Mouse (Mus musculus) CH12.LX (cell line): ENCODE results near the gene Syna. TPM values are rescaled to one million over a fixed set of nuclear protein-coding genes. Genes with fewer than 3 reads are reported as not detected.

Source experiments
- DNase-seq: peaks from one replicate; pipeline ENCODE4 v3.0.0-alpha.2; 2013; ENCODE audit errors: extremely low read depth
- H3K27ac ChIP-seq: 2 replicates; pipeline ENCODE4 v1.5.1; 2012; ENCODE audit warnings: low read depth, mild to moderate bottlenecking, control low read depth, moderate library complexity; ENCODE audit not compliant: insufficient read depth
- H3K27me3 ChIP-seq: replicated peaks from 2 replicates; pipeline ENCODE3; 2012; ENCODE audit warnings: inconsistent platforms
- H3K36me3 ChIP-seq, 2 experiments: replicated peaks in 1 of 2; 2 replicates each; pipeline versions ENCODE3 to v1.6.1; 2012; ENCODE audit warnings: inconsistent platforms in 1 of 2, low read length in 1 of 2, mild to moderate bottlenecking in 1 of 2, mixed read lengths in 1 of 2, moderate library complexity in 1 of 2; ENCODE audit not compliant: control insufficient read depth in 1 of 2, insufficient read depth in 1 of 2
- H3K4me1 ChIP-seq, 2 experiments: 2 replicates each; pipeline ENCODE4 v1.6.1; 2012; ENCODE audit warnings: inconsistent platforms in 1 of 2, moderate library complexity in 1 of 2; ENCODE audit not compliant: insufficient read depth in 2 of 2, control insufficient read depth in 1 of 2
- H3K4me2 ChIP-seq: 2 replicates; pipeline ENCODE4 v1.6.1; 2012; ENCODE audit warnings: low read depth, mild to moderate bottlenecking, control low read depth; ENCODE audit not compliant: poor library complexity, insufficient read depth, severe bottlenecking
- H3K4me3 ChIP-seq, 3 experiments: fragments of 150-350 bp in 1 of 3; sonication (generic) in 1 of 3; replicated peaks in 1 of 3; 2 replicates each; pipeline versions ENCODE3 to v1.5.1; 2011 to 2012; ENCODE audit warnings: low read depth in 2 of 3, low read length in 2 of 3, mild to moderate bottlenecking in 2 of 3, moderate library complexity in 2 of 3, control low read depth in 1 of 3, improper control_type of control experiment in 1 of 3, inconsistent platforms in 1 of 3, mixed read lengths in 1 of 3; ENCODE audit not compliant: poor library complexity in 1 of 3
- H3K79me2 ChIP-seq: replicated peaks from 2 replicates; pipeline ENCODE4 v1.6.1; 2012; ENCODE audit warnings: mild to moderate bottlenecking, moderate library complexity; ENCODE audit not compliant: control insufficient read depth, poor library complexity, insufficient read depth, severe bottlenecking; ENCODE audit errors: extremely low read depth
- H3K9ac ChIP-seq: 2 replicates; pipeline ENCODE4 v1.6.1; 2012; ENCODE audit warnings: low read depth, mild to moderate bottlenecking, control low read depth, moderate library complexity; ENCODE audit not compliant: insufficient read depth
- H3K9me3 ChIP-seq: replicated peaks from 2 replicates; pipeline ENCODE3; 2012; ENCODE audit warnings: low read length, inconsistent platforms, mixed read lengths
- BHLHE40 ChIP-seq: IDR thresholded peaks from 2 replicates; pipeline ENCODE4 v1.6.1; 2011; ENCODE audit warnings: mild to moderate bottlenecking, low read depth, low read length, improper control_type of control experiment
- CHD1 ChIP-seq: IDR thresholded peaks from 2 replicates; pipeline ENCODE4 v1.6.1; 2012; ENCODE audit warnings: low read depth, low read length, improper control_type of control experiment, inconsistent platforms
- CTCF ChIP-seq, 2 experiments: IDR thresholded peaks in 1 of 2; conservative IDR thresholded peaks in 1 of 2; 2 replicates each; pipeline ENCODE4 v1.5.1; 2011 to 2012; ENCODE audit warnings: low read depth in 2 of 2, low read length in 2 of 2, improper control_type of control experiment in 1 of 2, inconsistent platforms in 1 of 2, mild to moderate bottlenecking in 1 of 2, moderate library complexity in 1 of 2
- E2F4 ChIP-seq: IDR thresholded peaks from 2 replicates; pipeline ENCODE4 v1.6.1; 2011; ENCODE audit warnings: low read depth, low read length, improper control_type of control experiment; ENCODE audit not compliant: insufficient replicate concordance
- ELF1 ChIP-seq: IDR thresholded peaks from 2 replicates; pipeline ENCODE4 v1.6.1; 2014; ENCODE audit warnings: low read depth, mild to moderate bottlenecking, inconsistent platforms, low read length, improper control_type of control experiment
- ETS1 ChIP-seq: conservative IDR thresholded peaks from 2 replicates; pipeline ENCODE4 v1.6.1; 2012; ENCODE audit warnings: low read depth, mild to moderate bottlenecking, inconsistent platforms, low read length, improper control_type of control experiment, moderate library complexity
- GABPA ChIP-seq: IDR thresholded peaks from 2 replicates; pipeline ENCODE4 v1.6.1; 2012; ENCODE audit warnings: low read depth, low read length, improper control_type of control experiment, inconsistent platforms; ENCODE audit not compliant: insufficient replicate concordance
- HCFC1 ChIP-seq: IDR thresholded peaks from 2 replicates; pipeline ENCODE4 v1.6.1; 2012; ENCODE audit warnings: low read depth, mild to moderate bottlenecking, inconsistent platforms, low read length, improper control_type of control experiment
- JUN ChIP-seq: IDR thresholded peaks from 2 replicates; pipeline ENCODE4 v1.6.1; 2011; ENCODE audit warnings: low read depth, mild to moderate bottlenecking, low read length, improper control_type of control experiment, moderate library complexity; ENCODE audit not compliant: insufficient read depth
- JUND ChIP-seq: conservative IDR thresholded peaks from 2 replicates; pipeline ENCODE4 v1.6.1; 2011; ENCODE audit warnings: low read depth, low read length, improper control_type of control experiment
- KAT2A ChIP-seq: IDR thresholded peaks from 2 replicates; pipeline ENCODE4 v1.6.1; 2012; ENCODE audit warnings: low read length, improper control_type of control experiment, inconsistent platforms; ENCODE audit not compliant: insufficient replicate concordance
- MAFK ChIP-seq: IDR thresholded peaks from 2 replicates; pipeline ENCODE4 v1.6.1; 2011; ENCODE audit warnings: low read length, improper control_type of control experiment; ENCODE audit not compliant: insufficient replicate concordance
- MEF2A ChIP-seq: IDR thresholded peaks from 2 replicates; pipeline ENCODE4 v1.6.1; 2014; ENCODE audit warnings: low read depth, mild to moderate bottlenecking, inconsistent platforms, low read length, improper control_type of control experiment, borderline replicate concordance
- MXI1 ChIP-seq: IDR thresholded peaks from 2 replicates; pipeline ENCODE4 v1.6.1; 2011; ENCODE audit warnings: mild to moderate bottlenecking, low read depth, low read length, improper control_type of control experiment
- MYC ChIP-seq: IDR thresholded peaks from 2 replicates; pipeline ENCODE4 v1.6.1; 2011; ENCODE audit warnings: low read depth, mild to moderate bottlenecking, improper control_type of control experiment, low read length
- NELFE ChIP-seq: IDR thresholded peaks from 2 replicates; pipeline ENCODE4 v1.6.1; 2011; ENCODE audit warnings: low read depth, low read length, improper control_type of control experiment
- NRF1 ChIP-seq: IDR thresholded peaks from 2 replicates; pipeline ENCODE4 v1.6.1; 2014; ENCODE audit warnings: low read depth, mild to moderate bottlenecking, inconsistent platforms, low read length, improper control_type of control experiment, moderate library complexity
- POLR2AphosphoS2 ChIP-seq: IDR thresholded peaks from 2 replicates; pipeline ENCODE4 v1.6.1; 2011; ENCODE audit warnings: low read depth, low read length, improper control_type of control experiment
- SIN3A ChIP-seq: IDR thresholded peaks from 2 replicates; pipeline ENCODE4 v1.6.1; 2012; ENCODE audit warnings: low read length, improper control_type of control experiment, inconsistent platforms
- TBP ChIP-seq: conservative IDR thresholded peaks from 2 replicates; pipeline ENCODE4 v1.6.1; 2011; ENCODE audit warnings: low read depth, low read length, improper control_type of control experiment
- UBTF ChIP-seq: IDR thresholded peaks from 2 replicates; pipeline ENCODE4 v1.6.1; 2012; ENCODE audit warnings: low read depth, mild to moderate bottlenecking, inconsistent platforms, low read length, improper control_type of control experiment, moderate library complexity
- ZC3H11A ChIP-seq: IDR thresholded peaks from 2 replicates; pipeline ENCODE4 v1.6.1; 2012; ENCODE audit warnings: low read depth, mild to moderate bottlenecking, inconsistent platforms, low read length, improper control_type of control experiment
- ZKSCAN1 ChIP-seq: IDR thresholded peaks from 2 replicates; pipeline ENCODE4 v1.6.1; 2012; ENCODE audit warnings: low read depth, inconsistent platforms, low read length, improper control_type of control experiment, borderline replicate concordance
- ZMIZ1 ChIP-seq: IDR thresholded peaks from 2 replicates; pipeline ENCODE4 v1.6.1; 2012; ENCODE audit warnings: low read depth, mild to moderate bottlenecking, inconsistent platforms, low read length, improper control_type of control experiment
- ZNF384 ChIP-seq: IDR thresholded peaks from 2 replicates; pipeline ENCODE4 v1.6.1; 2012; ENCODE audit warnings: low read depth, low read length, improper control_type of control experiment, inconsistent platforms
- dilution Hi-C: fragments of 300-500 bp; cut with MboI; formaldehyde crosslinking; loops from 2 replicates; pipeline ENCODE4 v1.14.3; 2020; ENCODE audit warnings: low sequenced_read_pairs; ENCODE audit not compliant: extremely low pct_unique_long_range_greater_than_20kb, extremely low pct_ligation_motif_present
- in situ Hi-C: fragments of 300-500 bp; cut with MboI; formaldehyde crosslinking; loops from 3 replicates; pipeline ENCODE4 v1.14.3; 2019; ENCODE audit warnings: low sequenced_read_pairs, low pct_ligation_motif_present, low pct_unique_long_range_greater_than_20kb, mixed read lengths
- polyA plus RNA-seq: library from polyadenylated mRNA; unstranded; fragments of >175 nt; gene quantifications from 2 replicates; pipeline ENCODE4 v1.2.1, GENCODE M21; 2012; ENCODE audit warnings: low read depth; ENCODE audit not compliant: insufficient read length
- total RNA-seq, 2 experiments: library from RNA; depleted of rRNA; stranded (reverse); fragments of 300-350 nt in 1 of 2; fragments of >200 nt in 1 of 2; gene quantifications; 2 replicates each; pipeline ENCODE4 v1.2.3; 2012 to 2014

Gene Syna
- total and polyA plus RNA-seq, 3 experiments: 0.13 to 4.0 (median 0.13) TPM

DNA sequence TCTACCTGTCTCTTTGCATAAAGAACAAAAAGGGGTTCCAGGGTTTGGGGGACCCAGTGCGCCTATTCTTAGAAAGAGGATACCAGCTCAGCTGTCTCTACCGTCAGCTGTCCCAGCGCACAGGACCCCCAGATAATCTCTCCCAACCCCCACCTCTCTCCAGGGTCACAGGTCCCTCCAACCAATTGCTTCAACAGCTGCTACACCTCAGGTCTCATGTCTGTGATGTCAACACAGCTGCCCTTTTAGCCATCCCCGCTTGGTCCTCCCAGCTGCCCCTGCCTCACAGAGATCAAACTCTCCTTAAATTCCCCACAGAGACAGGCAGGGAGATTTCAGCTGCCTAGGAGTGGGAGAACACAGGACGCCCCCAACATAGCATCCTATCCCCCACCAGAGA, 36.2 kb downstream of the Syna start:
- dilution Hi-C loops: no loop called here
- peaks cover 3% of the 10 kb centered on the region for H3K9me3 ChIP-seq
- no peak for DNase-seq
- H3K36me3 ChIP-seq: peaks cover 0 to 52% of the 10 kb centered on the region in 2 experiments
- no peak overlapping the region for H3K9ac ChIP-seq
- in situ Hi-C loops: no loop called here
- H3K4me1 ChIP-seq: peaks cover 0 to 44% of the 10 kb centered on the region in 2 experiments; a peak in 3 of 4 replicates
- no peak overlapping the region for H3K4me2 ChIP-seq
- TF ChIP-seq JUND (no peak), E2F4 (no peak), JUN (no peak), TBP (no peak), MYC (no peak), KAT2A (no peak), NELFE (no peak), SIN3A (no peak), ZMIZ1 (no peak), ZC3H11A (no peak), MXI1 (no peak), HCFC1 (no peak), NRF1 (no peak), GABPA (no peak), MEF2A (no peak), UBTF (no peak)
- TF ChIP-seq, all 38 proteins: peak for 0
- Histone ChIP-seq H3K79me2 (no peaks in the 10 kb centered on the region), H3K27ac (no peak overlapping the region), H3K27me3 (no peaks in the 10 kb centered on the region), H3K4me3 (no peak overlapping the region)

DNA sequence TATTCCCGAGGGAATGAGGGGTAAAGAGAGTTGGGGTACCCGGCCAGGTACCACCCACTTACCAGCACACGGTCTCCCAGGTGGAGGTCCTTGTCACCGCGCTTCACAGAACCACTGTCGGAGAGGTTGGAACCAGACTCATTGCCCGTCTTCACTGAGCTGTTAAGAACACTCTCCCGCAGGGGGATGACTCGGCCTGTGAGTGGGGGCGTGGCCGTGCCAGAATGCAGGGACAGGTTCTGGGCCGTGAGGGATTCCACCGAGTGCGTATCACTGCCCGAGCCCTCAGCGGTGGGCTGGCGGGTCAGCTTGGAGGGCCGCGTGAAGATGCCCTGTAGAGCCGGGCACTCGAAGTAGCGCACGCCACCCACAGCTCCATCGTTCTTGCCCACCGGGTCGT, 37.4 kb downstream of the Syna start:
- Histone ChIP-seq H3K9me3 (peaks cover 3% of the 10 kb centered on the region), H3K36me3 (peaks cover 0 to 50% of the 10 kb centered on the region in 2 experiments), H3K4me1 (peaks cover 3 to 53% of the 10 kb centered on the region in 2 experiments; a peak in 3 of 4 replicates), H3K79me2 (no peaks in the 10 kb centered on the region), H3K27me3 (no peaks in the 10 kb centered on the region), H3K9ac (no peak overlapping the region), H3K27ac (no peak overlapping the region), H3K4me2 (no peak overlapping the region), H3K4me3 (no peak overlapping the region)
- in situ Hi-C loops (no loop called here), dilution Hi-C loops (no loop called here)
- TF ChIP-seq POLR2AphosphoS2 (no peak), MYC (no peak), BHLHE40 (no peak), SIN3A (no peak), ETS1 (no peak), CTCF (conservative IDR thresholded peaks at IDR 0.05 in 1 of 2, IDR thresholded peaks at IDR 0.05 in 1 of 2; ENCODE audit: low read depth in 2 of 2, low read length in 2 of 2) (no peak), CHD1 (no peak), HCFC1 (no peak), ELF1 (no peak), UBTF (no peak), ZKSCAN1 (no peak), MAFK (no peak), ZC3H11A (no peak), MXI1 (no peak), NELFE (no peak), ZNF384 (no peak), NRF1 (no peak)
- no peak for DNase-seq
